Mouse (Mus musculus) left cerebral cortex, adult 2 months (tissue): ENCODE results near the gene Senp2. TPM values are rescaled to one million over a fixed set of nuclear protein-coding genes. Genes with fewer than 3 reads are reported as not detected.

Source experiments
- DNase-seq, 2 experiments: peaks; one replicate each; pipeline ENCODE4 v3.0.0; 2021 to 2022; ENCODE audit warnings: low spot score in 2 of 2, mixed read lengths in 1 of 2; ENCODE audit errors: extremely low spot score in 1 of 2
- H3K27ac ChIP-seq: fragments of 200-600 bp; 2 replicates; pipeline ENCODE4 v1.8.1; 2022
- H3K4me3 ChIP-seq: fragments of 200-600 bp; 2 replicates; pipeline ENCODE4 v1.8.1; 2022
- CTCF ChIP-seq: fragments of 200-600 bp; IDR thresholded peaks from 2 replicates; pipeline ENCODE4 v1.8.1; 2022; ENCODE audit warnings: antibody characterized with exemption, mild to moderate bottlenecking, moderate library complexity
- intact Hi-C: fragments of 180-260 bp; cut with DNase I; formaldehyde crosslinking; loops from one replicate; pipeline ENCODE4 v1.15.1; 2025
- total RNA-seq, 2 experiments: library from RNA; stranded (reverse); gene quantifications; 2 replicates each; pipeline ENCODE4 v1.2.3; 2021

Gene Senp2
- total RNA-seq, 2 experiments from 2014 or later, result 94.9 to 100 TPM

DNA sequence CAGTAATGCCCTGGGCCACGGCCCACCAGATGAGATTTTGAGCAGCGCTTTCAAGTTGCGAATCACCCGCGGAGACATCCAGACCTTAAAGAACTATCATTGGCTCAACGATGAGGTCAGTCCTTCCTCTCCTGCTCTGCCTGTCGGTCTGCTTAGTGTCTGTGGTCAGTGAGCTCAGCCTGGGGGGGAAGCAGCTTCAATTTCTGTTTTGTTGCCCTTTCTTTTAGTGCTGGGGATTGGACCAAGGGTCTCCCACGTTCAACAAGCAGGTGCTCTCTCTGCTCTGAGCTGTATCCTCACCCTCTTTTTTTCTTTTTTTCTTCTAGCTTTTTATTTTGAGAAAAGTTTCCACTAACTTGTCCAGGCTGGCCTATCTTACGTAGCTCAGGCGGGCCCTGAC, 29.3 kb downstream of the Senp2 start:
- Histone ChIP-seq H3K27ac (no peak overlapping the region), H3K4me3 (no peak overlapping the region)
- intact Hi-C loops, result no loop called here
- no peak for DNase-seq
- no peak for TF ChIP-seq CTCF

DNA sequence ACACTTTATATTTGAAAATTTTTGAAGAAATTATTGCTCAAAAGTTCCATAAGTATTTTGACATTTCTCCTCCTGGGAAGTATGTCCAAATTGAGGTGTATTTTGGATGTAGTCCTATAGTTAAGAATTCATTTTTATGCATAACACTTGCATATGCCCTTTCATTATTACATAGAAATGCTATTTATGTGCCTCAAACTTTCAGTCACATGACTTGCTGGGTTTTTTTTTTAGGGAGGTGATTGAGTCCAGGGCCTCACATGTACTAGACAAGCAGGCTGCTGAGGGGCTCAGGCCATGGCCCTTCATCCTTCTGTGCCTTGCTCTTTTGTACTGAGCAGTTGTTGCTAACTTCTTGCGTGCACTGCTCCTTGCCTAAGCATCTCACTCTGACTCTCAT, 30.7 kb downstream of the Senp2 start:
- H3K4me3 ChIP-seq, result no peak overlapping the region
- DNase-seq, result no peak
- TF ChIP-seq CTCF, result no peak
- intact Hi-C loops, result no loop called here
- no peak overlapping the region for H3K27ac ChIP-seq

DNA sequence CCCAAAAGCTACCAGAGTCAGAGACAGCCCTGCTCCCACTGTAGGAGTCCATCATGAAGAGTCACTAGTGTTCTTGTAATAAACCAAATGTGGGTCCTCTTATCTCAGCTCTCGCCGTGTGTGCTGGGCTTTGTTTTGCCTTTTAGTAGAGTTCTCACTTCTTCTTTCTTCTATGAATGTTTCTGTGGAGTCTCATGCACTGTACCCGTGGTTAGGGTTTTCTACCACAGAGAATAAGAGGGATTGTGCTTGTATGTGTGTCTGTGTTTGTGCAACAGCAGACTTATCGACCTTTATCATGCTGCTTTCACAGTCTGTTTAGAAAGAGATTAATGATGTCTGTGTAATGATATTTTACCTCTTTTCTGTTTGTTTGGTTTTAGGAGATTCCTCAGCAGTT, 34.5 kb downstream of the Senp2 start:
- no peak for TF ChIP-seq CTCF
- Histone ChIP-seq H3K4me3 (no peak overlapping the region), H3K27ac (no peak overlapping the region)
- DNase-seq, result no peak
- intact Hi-C loops, result no loop called here

DNA sequence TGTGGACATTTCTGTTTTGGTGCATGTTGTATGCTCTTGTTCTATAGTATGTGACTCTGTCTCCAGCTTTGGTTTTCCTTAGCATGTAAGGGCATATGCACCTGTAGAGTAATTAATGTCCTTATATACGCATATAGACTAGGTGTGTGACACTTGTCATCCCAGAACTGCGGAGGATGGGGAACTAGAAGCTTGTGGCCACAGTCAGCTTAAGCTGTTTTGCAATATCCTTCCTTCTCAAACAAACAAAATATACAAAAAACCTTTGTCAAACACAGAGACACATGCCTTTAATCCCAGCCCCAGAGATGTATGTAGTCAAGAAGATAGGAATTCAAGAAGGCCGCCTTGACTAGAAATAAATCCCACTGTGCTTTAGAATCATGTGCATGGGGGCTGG, 36.6 kb downstream of the Senp2 start:
- no peak for TF ChIP-seq CTCF
- no peak overlapping the region for H3K27ac ChIP-seq
- intact Hi-C loops, result no loop called here
- no peak overlapping the region for H3K4me3 ChIP-seq
- no peak for DNase-seq

DNA sequence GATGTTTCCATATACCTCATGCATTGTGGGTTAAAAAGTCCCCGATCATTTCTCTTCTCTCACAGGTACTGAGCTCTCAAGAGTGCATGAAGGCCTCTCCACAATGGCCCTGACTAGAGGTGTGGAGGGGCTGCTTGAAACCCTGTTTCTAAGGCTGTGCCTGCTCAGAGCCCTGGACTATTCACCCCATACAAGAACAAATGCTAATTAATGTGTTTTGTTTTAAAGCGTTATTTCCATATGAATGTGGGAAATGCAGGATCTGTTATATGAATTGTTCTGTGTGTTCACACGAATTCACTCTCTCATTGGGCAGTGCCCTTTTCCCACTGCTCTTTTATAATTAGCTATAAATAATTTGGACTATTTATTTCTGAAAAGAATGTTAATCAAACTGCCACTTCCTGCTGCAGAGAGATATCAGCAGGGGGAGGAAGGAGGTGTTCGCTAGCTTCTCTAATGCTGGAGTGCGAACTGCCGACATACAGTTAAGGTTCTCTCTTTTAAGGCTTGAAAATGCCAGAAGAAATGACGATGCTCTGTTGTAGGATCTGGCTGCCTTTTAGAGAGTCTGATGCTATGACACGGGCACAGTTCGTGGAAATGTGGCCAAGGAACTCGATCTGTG, 37.6 kb downstream of the Senp2 start:
- intact Hi-C loops, result no loop called here
- no peak overlapping the region for H3K27ac ChIP-seq
- TF ChIP-seq CTCF, result no peak
- no peak for DNase-seq
- no peak overlapping the region for H3K4me3 ChIP-seq

DNA sequence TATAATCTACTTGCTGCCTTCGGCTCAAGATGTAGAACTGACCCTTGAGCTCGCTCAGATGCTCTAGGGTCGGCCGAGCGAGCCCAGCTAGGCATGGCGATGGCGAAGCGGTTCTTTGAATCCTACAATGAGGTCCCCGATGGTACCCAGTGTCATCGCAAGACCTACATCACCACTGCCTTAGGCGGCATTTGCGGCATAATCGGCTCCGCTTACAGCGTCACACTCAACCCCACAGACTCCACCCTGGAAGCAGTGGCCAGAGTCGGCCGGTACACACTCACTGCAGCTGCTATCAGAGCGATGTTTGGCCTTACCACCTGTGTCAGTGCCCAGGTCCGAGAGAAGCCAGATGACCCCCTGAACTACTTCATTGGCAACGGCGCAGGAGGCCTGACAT, 44.1 kb downstream of the Senp2 start:
- DNase-seq, result no peak
- Histone ChIP-seq H3K4me3 (no peak overlapping the region), H3K27ac (no peak overlapping the region)
- intact Hi-C loops, result no loop called here
- no peak for TF ChIP-seq CTCF

DNA sequence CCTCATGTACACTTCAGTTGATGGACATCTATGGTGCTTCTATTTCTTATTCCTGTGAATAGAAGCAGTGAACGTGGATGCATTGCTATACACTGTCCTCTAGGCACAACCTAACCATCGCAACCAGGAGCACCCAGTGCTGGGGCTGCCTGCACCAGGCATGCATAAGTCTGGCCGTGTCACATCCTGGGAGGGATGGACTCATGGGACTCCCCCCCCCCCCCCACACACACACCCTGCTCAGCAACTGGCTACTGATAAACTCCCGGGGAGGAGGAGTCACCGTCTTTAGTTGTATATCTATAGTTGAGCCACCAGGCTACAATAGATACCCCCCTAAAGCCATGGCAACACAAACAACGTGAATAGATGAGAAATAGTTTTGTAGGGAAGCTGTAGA, 48.2 kb downstream of the Senp2 start:
- intact Hi-C loops, result no loop called here
- no peak overlapping the region for H3K4me3 ChIP-seq
- DNase-seq, result no peak
- no peak overlapping the region for H3K27ac ChIP-seq
- TF ChIP-seq CTCF, result no peak

DNA sequence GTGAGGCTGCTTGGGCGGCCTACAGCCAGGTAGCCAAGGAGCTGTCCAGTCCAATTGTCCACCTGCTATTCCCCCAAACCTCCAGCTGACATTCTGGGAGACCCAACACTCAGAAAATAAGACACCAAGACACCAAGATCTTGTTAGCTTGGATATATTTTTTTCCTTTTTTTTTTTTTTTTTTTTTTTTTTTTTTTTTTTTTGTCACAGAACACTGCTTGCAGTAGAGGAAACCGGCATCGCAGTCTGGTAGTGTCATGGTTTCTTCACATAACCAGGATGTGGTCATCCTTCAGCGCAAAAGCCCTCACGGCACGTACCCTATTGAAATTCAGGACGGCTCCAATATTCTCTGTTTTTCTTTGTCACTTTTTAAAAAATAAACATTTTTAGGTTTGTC, 49.6 kb downstream of the Senp2 start:
- intact Hi-C loops, result no loop called here
- no peak overlapping the region for H3K4me3 ChIP-seq
- TF ChIP-seq CTCF, result no peak

DNA sequence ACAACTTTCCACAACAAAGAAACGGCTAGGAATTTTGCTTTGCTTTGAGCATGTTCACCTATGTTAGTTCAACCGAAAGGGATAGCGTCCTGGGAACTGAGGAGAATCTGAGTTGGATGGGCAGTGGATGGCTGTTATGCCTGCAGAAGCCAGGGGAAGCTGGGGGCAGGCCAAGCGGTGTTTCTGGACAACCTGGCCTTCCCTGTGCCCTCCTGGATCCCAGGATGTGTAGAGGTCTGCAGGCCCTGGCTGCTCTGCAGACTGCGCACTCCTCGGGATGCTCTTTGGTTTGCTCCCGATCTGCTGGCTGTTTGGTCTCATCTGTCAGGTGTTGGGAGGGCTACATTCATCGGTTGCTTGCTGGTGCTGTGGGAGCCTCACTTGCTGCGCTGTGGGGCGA, 51.1 kb downstream of the Senp2 start:
- intact Hi-C loops, result no loop called here
- no peak for DNase-seq
- no peak overlapping the region for H3K4me3 ChIP-seq
- H3K27ac ChIP-seq, result no peak overlapping the region
- TF ChIP-seq CTCF, result no peak

More for the DNA sequence above, 49.6 kb downstream of the Senp2 start:
- H3K27ac ChIP-seq, result no peak overlapping the region
- DNase-seq, result no peak

DNA sequence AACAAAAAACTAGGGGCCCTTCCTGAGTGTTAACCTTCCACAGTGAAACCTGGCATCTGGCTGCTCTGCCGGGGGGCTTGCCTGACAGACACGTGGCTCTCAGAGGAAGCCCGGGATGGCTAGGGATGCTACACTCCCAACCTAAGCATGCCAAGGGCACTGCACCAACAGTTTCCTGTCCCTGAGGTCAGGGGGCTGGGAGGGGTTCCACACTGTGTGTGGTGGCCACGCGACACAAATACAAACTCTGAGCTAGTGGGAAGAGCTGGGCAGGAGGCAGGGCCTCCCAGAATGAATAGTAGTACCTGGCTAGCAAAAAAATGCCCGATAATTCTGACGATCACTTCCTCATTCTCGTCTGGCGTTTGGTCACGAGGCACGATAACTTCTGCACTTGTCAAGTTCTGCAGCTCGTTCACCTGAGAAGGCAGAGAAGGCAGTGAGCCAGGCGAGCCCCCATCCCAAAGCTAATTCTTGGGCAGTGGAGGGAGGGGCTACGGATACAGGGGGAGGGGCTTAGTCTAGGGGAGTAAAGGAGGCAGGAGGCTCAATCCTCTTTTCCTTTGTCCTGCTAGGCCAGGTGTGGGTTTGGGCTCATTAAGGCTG, 52.4 kb downstream of the Senp2 start:
- no peak overlapping the region for H3K4me3 ChIP-seq
- intact Hi-C loops, result no loop called here
- TF ChIP-seq CTCF, result no peak
- H3K27ac ChIP-seq, result no peak overlapping the region
- DNase-seq, result no peak

DNA sequence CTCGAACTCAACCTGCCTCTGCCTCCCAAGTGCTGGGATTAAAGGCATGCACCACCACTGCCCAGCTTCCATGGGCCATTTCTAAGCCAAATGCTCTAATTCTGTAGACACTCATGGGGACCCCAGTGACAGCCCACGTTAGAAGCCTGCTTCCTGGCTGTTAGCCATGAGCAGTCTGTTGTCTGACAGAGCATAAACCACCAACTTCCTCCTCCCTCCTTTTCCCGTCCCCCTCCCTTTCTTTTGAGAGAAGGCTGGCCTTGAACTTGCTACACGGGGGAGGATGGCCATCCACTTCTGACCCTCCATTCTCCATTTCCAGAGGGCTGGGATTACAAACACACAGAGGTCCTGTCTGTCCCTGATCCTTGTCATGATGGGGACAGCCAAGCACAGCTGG, 53.0 kb downstream of the Senp2 start:
- TF ChIP-seq CTCF, result no peak
- no peak for DNase-seq
- Histone ChIP-seq H3K4me3 (no peak overlapping the region), H3K27ac (no peak overlapping the region)
- intact Hi-C loops, result no loop called here

DNA sequence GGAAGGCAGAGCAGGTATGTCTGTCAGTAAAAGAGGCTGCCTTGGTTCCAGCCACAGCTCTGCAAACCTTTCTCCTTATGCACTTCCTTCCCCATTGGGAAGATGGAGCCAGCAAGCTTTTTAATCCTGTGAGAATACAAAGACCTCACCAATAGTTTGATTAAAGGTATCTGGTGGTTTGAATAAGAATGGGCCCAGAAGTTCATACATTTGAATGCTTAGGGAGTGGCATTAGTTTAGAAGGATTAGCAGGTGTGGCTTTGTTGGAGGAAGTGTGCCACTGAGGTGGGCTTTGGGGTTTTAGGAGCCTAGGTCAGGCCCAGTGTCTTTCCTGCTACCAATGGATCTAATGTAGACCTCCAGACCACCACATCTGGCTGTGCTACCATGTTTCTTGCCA, 56.3 kb downstream of the Senp2 start:
- intact Hi-C loops, result no loop called here
- Histone ChIP-seq H3K27ac (no peak overlapping the region), H3K4me3 (no peak overlapping the region)
- no peak for TF ChIP-seq CTCF
- no peak for DNase-seq

DNA sequence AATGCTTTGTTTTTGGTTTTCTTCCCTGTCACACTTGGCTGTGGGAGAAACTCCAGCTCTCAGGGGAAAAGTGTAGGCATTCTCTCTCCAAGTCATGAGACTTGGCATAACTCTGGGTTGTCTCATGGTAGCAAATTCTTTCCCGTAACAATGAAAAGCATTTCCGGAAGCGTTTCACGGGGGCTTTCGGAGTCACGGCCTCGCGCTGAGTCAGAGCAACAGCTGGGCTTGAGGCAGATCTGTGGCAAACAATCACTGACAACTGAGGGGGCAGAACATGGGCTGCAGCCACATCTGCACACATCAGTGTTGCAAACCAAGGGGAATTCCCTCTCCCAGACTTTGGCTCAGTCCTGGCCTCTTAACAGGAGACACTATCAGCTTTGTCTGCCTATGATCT, 58.1 kb downstream of the Senp2 start:
- no peak for TF ChIP-seq CTCF
- intact Hi-C loops, result no loop called here
- H3K4me3 ChIP-seq, result no peak overlapping the region
- no peak for DNase-seq
- no peak overlapping the region for H3K27ac ChIP-seq
